Mouse (Mus musculus): ENCODE measurements at regions not wholly inside any gene's neighbourhood (a gene's known extent, or its start where the extent isn't known, plus 50 kb on each side); places are given as distances from the start of the nearest gene placed in this dataset.

- Histone ChIP-seq H3K4me3 (no peak overlapping the region), H3K27me3 (ENCODE audit: control insufficient read depth, insufficient read depth, low read length) (no peaks in the 10 kb centered on the region), H3K79me2 (replicated peaks; ENCODE audit: control insufficient read depth, insufficient read depth, low read length) (no peaks in the 10 kb centered on the region), H3K36me3 (ENCODE audit: control insufficient read depth, insufficient read depth, low read length) (no peaks in the 10 kb centered on the region), H3K9ac (ENCODE audit: low read depth, low read length) (no peak overlapping the region), H3K27ac (no peak overlapping the region), H3K4me1 (ENCODE audit: control insufficient read depth, insufficient read depth, low read length) (no peaks in the 10 kb centered on the region)
- 40% methylated on average over 2 of the region's 2 CpGs for WGBS
- TF ChIP-seq EP300 (IDR thresholded peaks at IDR 0.05; ENCODE audit: insufficient read depth, low read depth, low read length) = no peak
- TF ChIP-seq CTCF (IDR thresholded peaks at IDR 0.05) = no peak
- TF ChIP-seq POLR2A (IDR thresholded peaks at IDR 0.05; ENCODE audit: insufficient read depth, low read depth, low read length) = no peak
- no peak for DNase-seq
- intact Hi-C loops (cut with DNase I) = no loop called here
These were observed 150.9 kb upstream of the Rgs18 start for GRCm38 (mm10) chr1:144926136-144926535.

GRCm38 (mm10) chr1:144916568-144916967 lies 141.3 kb upstream of the Rgs18 start:
- H3K27me3 ChIP-seq (ENCODE audit: control insufficient read depth, insufficient read depth, low read length) = no peaks in the 10 kb centered on the region
- no peak for DNase-seq
- TF ChIP-seq CTCF (IDR thresholded peaks at IDR 0.05) (no peak), EP300 (IDR thresholded peaks at IDR 0.05; ENCODE audit: insufficient read depth, low read depth, low read length) (no peak), POLR2A (IDR thresholded peaks at IDR 0.05; ENCODE audit: insufficient read depth, low read depth, low read length) (no peak)
- H3K79me2 ChIP-seq (replicated peaks; ENCODE audit: control insufficient read depth, insufficient read depth, low read length) = no peaks in the 10 kb centered on the region
- H3K4me1 ChIP-seq (ENCODE audit: control insufficient read depth, insufficient read depth, low read length) = no peaks in the 10 kb centered on the region
- H3K4me3 ChIP-seq = no peak overlapping the region
- H3K9ac ChIP-seq (ENCODE audit: low read depth, low read length) = no peak overlapping the region
- intact Hi-C loops (cut with DNase I) = no loop called here
- H3K36me3 ChIP-seq (ENCODE audit: control insufficient read depth, insufficient read depth, low read length) = no peaks in the 10 kb centered on the region
- no peak overlapping the region for H3K27ac ChIP-seq
- WGBS = 85% methylated on average over 5 of the region's 5 CpGs

- Histone ChIP-seq H3K79me2 (replicated peaks; ENCODE audit: control insufficient read depth, insufficient read depth, low read length) (no peaks in the 10 kb centered on the region), H3K36me3 (ENCODE audit: control insufficient read depth, insufficient read depth, low read length) (no peaks in the 10 kb centered on the region), H3K4me1 (ENCODE audit: control insufficient read depth, insufficient read depth, low read length) (no peaks in the 10 kb centered on the region), H3K27me3 (ENCODE audit: control insufficient read depth, insufficient read depth, low read length) (no peaks in the 10 kb centered on the region), H3K4me3 (no peak overlapping the region), H3K27ac (no peak overlapping the region), H3K9ac (ENCODE audit: low read depth, low read length) (no peak overlapping the region)
- TF ChIP-seq EP300 (IDR thresholded peaks at IDR 0.05; ENCODE audit: insufficient read depth, low read depth, low read length) (no peak), CTCF (IDR thresholded peaks at IDR 0.05) (no peak)
- DNase-seq = no peak
- 18% methylated on average over 3 of the region's 3 CpGs for WGBS
- intact Hi-C loops (cut with DNase I) = no loop called here
These were observed 127.8 kb upstream of the Rgs18 start for GRCm38 (mm10) chr1:144902987-144903386.

GRCm38 (mm10) chr1:144883633-144884032 lies 108.4 kb upstream of the Rgs18 start:
- WGBS = 37% methylated on average over 2 of the region's 2 CpGs
- Histone ChIP-seq H3K4me1 (ENCODE audit: control insufficient read depth, insufficient read depth, low read length) (no peaks in the 10 kb centered on the region), H3K9ac (ENCODE audit: low read depth, low read length) (no peak overlapping the region), H3K4me3 (no peak overlapping the region), H3K27me3 (ENCODE audit: control insufficient read depth, insufficient read depth, low read length) (no peaks in the 10 kb centered on the region), H3K79me2 (replicated peaks; ENCODE audit: control insufficient read depth, insufficient read depth, low read length) (no peaks in the 10 kb centered on the region), H3K27ac (no peak overlapping the region), H3K36me3 (ENCODE audit: control insufficient read depth, insufficient read depth, low read length) (no peaks in the 10 kb centered on the region)
- no peak for DNase-seq
- no peak for TF ChIP-seq POLR2A (IDR thresholded peaks at IDR 0.05; ENCODE audit: insufficient read depth, low read depth, low read length)
- TF ChIP-seq CTCF (IDR thresholded peaks at IDR 0.05) = no peak
- no peak for TF ChIP-seq EP300 (IDR thresholded peaks at IDR 0.05; ENCODE audit: insufficient read depth, low read depth, low read length)
- intact Hi-C loops (cut with DNase I) = no loop called here

DNA sequence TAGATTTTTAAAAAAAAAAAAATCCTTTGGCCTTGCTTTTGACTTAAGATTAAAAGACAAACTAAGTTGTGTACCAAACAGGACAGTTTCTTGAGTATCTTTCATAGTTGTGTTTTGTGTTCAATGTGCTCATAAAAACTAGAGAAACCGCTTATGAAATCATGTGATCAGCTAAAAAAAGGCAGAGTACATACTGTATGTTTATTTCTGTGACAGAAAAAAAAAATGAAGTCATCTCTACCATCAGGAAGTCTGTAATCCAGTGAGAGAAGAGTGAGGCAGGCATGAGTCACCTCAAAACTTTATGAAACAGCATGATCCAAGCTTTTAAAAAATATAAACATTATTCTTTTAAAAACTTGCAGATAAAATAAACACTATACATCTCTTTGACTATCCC lies 86.9 kb upstream of the Rgs18 start:
- H3K79me2 ChIP-seq (replicated peaks; ENCODE audit: control insufficient read depth, insufficient read depth, low read length) = no peaks in the 10 kb centered on the region
- DNase-seq = no peak
- H3K4me1 ChIP-seq (ENCODE audit: control insufficient read depth, insufficient read depth, low read length) = no peaks in the 10 kb centered on the region
- intact Hi-C loops (cut with DNase I) = no loop called here
- TF ChIP-seq POLR2A (IDR thresholded peaks at IDR 0.05; ENCODE audit: insufficient read depth, low read depth, low read length) (no peak), CTCF (IDR thresholded peaks at IDR 0.05) (no peak), EP300 (IDR thresholded peaks at IDR 0.05; ENCODE audit: insufficient read depth, low read depth, low read length) (no peak)
- no peaks in the 10 kb centered on the region for H3K36me3 ChIP-seq (ENCODE audit: control insufficient read depth, insufficient read depth, low read length)
- H3K27me3 ChIP-seq (ENCODE audit: control insufficient read depth, insufficient read depth, low read length) = no peaks in the 10 kb centered on the region
- H3K4me3 ChIP-seq = no peak overlapping the region
- no peak overlapping the region for H3K9ac ChIP-seq (ENCODE audit: low read depth, low read length)
- WGBS = 50% methylated on average over 1 of the region's 1 CpGs
- no peak overlapping the region for H3K27ac ChIP-seq

Small RNA genes lying in the stretch of these regions (microRNA-seq; reads per million reads assigned to microRNA genes)
- gene Gm25708 = 0 reads per million in 2 experiments
